Mouse (Mus musculus): ENCODE measurements around the gene Slc25a29. TPM values are rescaled to one million over a fixed set of nuclear protein-coding genes. Genes with fewer than 3 reads are reported as not detected.

The Slc25a29 gene
- total RNA-seq, 2 experiments from 2014 or later, result 7.3 to 9.2 TPM

- DNase-seq, result no peak
- intact Hi-C loops (cut with DNase I), result loop anchor here (5.0 kb wide), 1 partner anchor 82 kb away; the partner anchor contains the start of genes Wars and Wdr25
Measured at GRCm38 (mm10) chr12:108810309-108810708, 25.4 kb downstream of the Slc25a29 start.

- intact Hi-C loops (cut with DNase I), result loop anchor here (5.0 kb wide), 1 partner anchor 83 kb away; the partner anchor contains the start of genes Wars and Wdr25
- no peak for DNase-seq
Measured at GRCm38 (mm10) chr12:108809771-108810170, 25.9 kb downstream of the Slc25a29 start.

- intact Hi-C loops (cut with DNase I), result no loop called here
- DNase-seq, result no peak
Measured at GRCm38 (mm10) chr12:108808465-108808864, 27.2 kb downstream of the Slc25a29 start.

- intact Hi-C loops (cut with DNase I), result no loop called here
- DNase-seq, result no peak
Measured at GRCm38 (mm10) chr12:108804388-108804787, 31.3 kb downstream of the Slc25a29 start.

- intact Hi-C loops (cut with DNase I), result no loop called here
- no peak for DNase-seq
Measured at GRCm38 (mm10) chr12:108801613-108802012, 34.1 kb downstream of the Slc25a29 start.

GRCm38 (mm10) chr12:108794979-108795537 lies 40.6 kb downstream of the Slc25a29 start:
- no peak for DNase-seq
- intact Hi-C loops (cut with DNase I), result no loop called here

- DNase-seq, result peak; percentile 76 to 77
- intact Hi-C loops (cut with DNase I), result no loop called here
Measured at GRCm38 (mm10) chr12:108794078-108794711, 41.5 kb downstream of the Slc25a29 start.

GRCm38 (mm10) chr12:108793453-108793941 lies 42.2 kb downstream of the Slc25a29 start:
- intact Hi-C loops (cut with DNase I), result no loop called here
- DNase-seq, result peak in 1 of 2 experiments; percentile 35

GRCm38 (mm10) chr12:108792546-108793452 lies 42.9 kb downstream of the Slc25a29 start, which contains the start of gene Yy1:
Gene Yy1, plus strand, starts transcription at chr12:108792973.
- intact Hi-C loops (cut with DNase I), result no loop called here
- peak; percentile 97 to 98 for DNase-seq

GRCm38 (mm10) chr12:108792152-108792545 lies 43.5 kb downstream of the Slc25a29 start:
- peak; percentile 65 to 78 for DNase-seq

GRCm38 (mm10) chr12:108787329-108787728 lies 48.4 kb downstream of the Slc25a29 start:
- intact Hi-C loops (cut with DNase I), result no loop called here
- DNase-seq, result no peak

More at GRCm38 (mm10) chr12:108792152-108792545, 43.5 kb downstream of the Slc25a29 start:
- intact Hi-C loops (cut with DNase I), result no loop called here

- intact Hi-C loops (cut with DNase I), result no loop called here
- DNase-seq, result no peak
Measured at GRCm38 (mm10) chr12:108785161-108785560, 50.5 kb downstream of the Slc25a29 start.

- intact Hi-C loops (cut with DNase I), result no loop called here
- DNase-seq, result no peak
Measured at GRCm38 (mm10) chr12:108780108-108780877, 55.4 kb downstream of the Slc25a29 start.

Small RNA genes within 50 kb of the gene (microRNA-seq; reads per million reads assigned to microRNA genes)
- 47.5 to 62.3 reads per million in 2 experiments for gene Mir345

Other genes with a start within 250 kb of the Slc25a29 start
- under 1 TPM in 1 of 2 experiments, not detected in 1; 0.15 TPM for gene Degs2, start 133.6 kb downstream of the Slc25a29 start, total RNA-seq (2021)
- gene Yy1, start 42.9 kb downstream of the Slc25a29 start, total RNA-seq (2021), result 10 to 100 TPM; 24.6 to 28.5 TPM
- 1 to 10 TPM; 4.9 to 6.8 TPM for gene Slc25a47, start 163 bp upstream of the Slc25a29 start, total RNA-seq (2021)
- gene Wdr25, start 57.7 kb upstream of the Slc25a29 start, total RNA-seq (2021), result 1 to 10 TPM; 4.6 to 5.1 TPM
- 10 to 100 TPM; 23.8 to 26.2 TPM for gene Wars, start 58.3 kb upstream of the Slc25a29 start, total RNA-seq (2021)
- gene Begain, start 232.3 kb upstream of the Slc25a29 start, total RNA-seq (2021), result under 1 TPM; 0.15 to 0.20 TPM